Mouse (Mus musculus) limb, embryonic 14.5 days (tissue): ENCODE data around the gene Ipo4. TPM values are rescaled to one million over a fixed set of nuclear protein-coding genes. Genes with fewer than 3 reads are reported as not detected.

Source experiments
- ATAC-seq: fragments of 200-750 bp; cut with Nextera tagmentation; 2 replicates; pipeline ENCODE4 v1.8.0; 2017; ENCODE audit warnings: low read depth, moderate number of reproducible peaks, moderate TSS enrichment; ENCODE audit not compliant: low FRiP score
- DNase-seq: peaks from one replicate; pipeline ENCODE4 v3.0.0-alpha.2; 2015; ENCODE audit warnings: low spot score
- H3K27ac ChIP-seq: fragments of 300-500 bp; sonication (generic); replicated peaks from 2 replicates; pipeline ENCODE4 v1.5.1; 2014; ENCODE audit warnings: low read depth, mild to moderate bottlenecking, low read length, moderate library complexity, mixed read lengths
- H3K27me3 ChIP-seq: fragments of 300-500 bp; sonication (generic); 2 replicates; pipeline ENCODE4 v1.6.1; 2014; ENCODE audit warnings: low read length, mixed read lengths; ENCODE audit not compliant: control insufficient read depth, insufficient read depth
- H3K36me3 ChIP-seq: fragments of 300-500 bp; sonication (generic); 2 replicates; pipeline ENCODE4 v1.6.1; 2014; ENCODE audit warnings: mild to moderate bottlenecking, low read length, moderate library complexity, mixed read lengths; ENCODE audit not compliant: control insufficient read depth, insufficient read depth
- H3K4me1 ChIP-seq: fragments of 300-500 bp; sonication (generic); 2 replicates; pipeline ENCODE4 v1.6.1; 2014; ENCODE audit warnings: antibody characterized with exemption, low read length, mixed read lengths; ENCODE audit not compliant: control insufficient read depth, insufficient read depth
- H3K4me2 ChIP-seq: fragments of 300-500 bp; sonication (generic); replicated peaks from 2 replicates; pipeline ENCODE4 v1.6.1; 2014; ENCODE audit warnings: low read depth, mild to moderate bottlenecking, low read length, moderate library complexity; ENCODE audit not compliant: severe bottlenecking
- H3K4me3 ChIP-seq: fragments of 300-500 bp; sonication (generic); replicated peaks from 2 replicates; pipeline ENCODE4 v1.5.1; 2014; ENCODE audit warnings: low read length
- H3K9ac ChIP-seq: fragments of 300-500 bp; sonication (generic); 2 replicates; pipeline ENCODE4 v1.6.1; 2014; ENCODE audit warnings: mild to moderate bottlenecking, low read depth, low read length, moderate library complexity; ENCODE audit not compliant: severe bottlenecking
- H3K9me3 ChIP-seq: fragments of 300-500 bp; sonication (generic); 2 replicates; pipeline ENCODE4 v1.6.1; 2016; ENCODE audit warnings: low read length; ENCODE audit not compliant: control insufficient read depth
- POLR2A ChIP-seq: fragments of 200-500 bp; IDR thresholded peaks from 2 replicates; pipeline ENCODE4 v1.8.0; 2012; ENCODE audit warnings: inconsistent platforms, mild to moderate bottlenecking, moderate library complexity, borderline replicate concordance; ENCODE audit not compliant: insufficient read depth, insufficient read length; ENCODE audit errors: extremely low read depth
- WGBS: fragments of 180-500 bp; shearing (Covaris S2); extraction: QIAGEN DNeasy Blood & Tissue Kit; methylation state at CpG from one replicate; pipeline ENCODE4 v1.1.7; 2014; 5-methylcytosine and 5-hydroxymethylcytosine counted together
- polyA plus RNA-seq, 2 experiments: library from polyadenylated mRNA; depleted of rRNA in 1 of 2; stranded (reverse) in 1 of 2; unstranded in 1 of 2; fragments of >200 nt; fragmentation: Nextera tagmentation in 1 of 2; extraction: Ambion mirVana in 1 of 2; gene quantifications; 2 replicates each; pipeline versions ENCODE4 v1.2.1 to v1.2.3; 2012 to 2014

The Ipo4 gene
- polyA plus RNA-seq, 2 experiments: 131 to 185 TPM

DNA sequence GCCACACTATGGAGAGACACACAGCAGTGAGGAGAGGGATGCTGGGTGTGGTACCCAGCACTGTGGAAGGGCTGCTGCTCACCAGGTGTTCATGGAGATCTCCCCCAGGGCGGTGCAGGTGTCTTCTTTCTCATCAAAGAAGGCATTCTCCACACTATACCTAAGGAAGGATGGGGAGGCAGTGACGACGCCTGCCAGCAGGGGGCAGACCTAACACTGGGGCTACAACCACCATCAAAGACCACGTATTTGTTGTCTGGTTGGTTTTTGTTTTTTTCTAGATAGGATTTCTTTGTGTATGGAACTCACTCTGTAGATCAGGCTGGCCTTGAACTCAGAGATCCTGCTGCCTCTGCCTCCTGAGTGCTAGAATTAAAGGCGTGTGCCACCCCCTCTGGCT is 6.4 kb downstream of the Ipo4 start:
- no peak for DNase-seq
- WGBS: 57% methylated on average over 5 of the region's 5 CpGs
- Histone ChIP-seq H3K4me1 (no peaks in the 10 kb centered on the region; the same call in 1 of the 2 replicates), H3K27ac (no peak overlapping the region), H3K4me3 (no peak overlapping the region), H3K27me3 (no peaks in the 10 kb centered on the region), H3K9ac (no peak overlapping the region), H3K36me3 (peaks cover 98% of the 10 kb centered on the region), H3K9me3 (no peaks in the 10 kb centered on the region), H3K4me2 (no peak overlapping the region)
- no peak for ATAC-seq
- no peak for TF ChIP-seq POLR2A

GRCm38 (mm10) chr14:55628077-55628827 is 7.5 kb downstream of the Ipo4 start:
- no peak overlapping the region for H3K4me2 ChIP-seq
- no peak overlapping the region for H3K9ac ChIP-seq
- no peak for DNase-seq
- H3K4me1 ChIP-seq: no peaks in the 10 kb centered on the region
- 79% methylated on average over 27 of the region's 27 CpGs for WGBS
- H3K27ac ChIP-seq: no peak overlapping the region
- H3K27me3 ChIP-seq: no peaks in the 10 kb centered on the region
- no peak for ATAC-seq
- no peak overlapping the region for H3K4me3 ChIP-seq
- H3K9me3 ChIP-seq: no peaks in the 10 kb centered on the region
- no peak for TF ChIP-seq POLR2A
- H3K36me3 ChIP-seq: peaks cover 96% of the 10 kb centered on the region

DNA sequence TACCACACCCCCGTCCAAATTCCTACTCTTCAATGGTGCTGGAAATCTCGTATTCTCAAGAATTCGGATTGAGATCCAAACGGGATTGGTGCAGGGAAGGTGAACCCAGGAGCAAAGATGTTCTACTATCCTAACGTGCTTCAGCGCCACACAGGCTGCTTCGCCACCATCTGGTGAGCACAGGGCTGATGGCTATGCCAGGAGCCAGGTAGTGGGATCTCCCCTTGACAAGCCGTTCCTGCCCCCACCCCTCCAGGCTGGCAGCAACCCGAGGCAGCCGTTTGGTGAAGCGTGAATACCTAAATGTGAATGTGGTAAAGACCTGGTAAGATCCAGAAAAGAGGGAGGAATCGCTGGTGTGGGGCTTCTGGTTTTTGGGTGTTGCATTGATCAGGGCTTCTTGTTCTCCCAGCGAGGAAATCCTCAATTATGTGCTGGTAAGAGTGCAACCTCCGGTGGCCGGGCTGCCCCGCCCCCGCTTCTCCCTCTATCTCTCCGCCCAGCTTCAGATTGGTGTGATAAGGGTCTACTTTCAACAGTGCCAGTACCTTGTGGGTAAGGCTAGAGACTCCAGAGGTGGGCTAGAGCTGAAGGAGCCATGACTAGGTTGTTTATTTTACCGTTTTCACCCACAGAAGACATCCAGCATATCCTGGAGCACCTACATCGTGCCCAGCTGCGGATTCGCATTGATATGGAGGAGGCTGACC is 17.1 kb downstream of the Ipo4 start:
- no peak for ATAC-seq
- H3K9me3 ChIP-seq: no peaks in the 10 kb centered on the region
- DNase-seq: no peak
- no peaks in the 10 kb centered on the region; the same call in 1 of the 2 replicates for H3K4me1 ChIP-seq
- H3K36me3 ChIP-seq: peaks cover under 1% of the 10 kb centered on the region; the same call in 1 of the 2 replicates
- 0 out of 2 replicates have a peak overlapping the region, but pooled peaks have one; percentile 12 for H3K9ac ChIP-seq
- peak overlapping the region; percentile 39 for H3K4me2 ChIP-seq
- no peak overlapping the region for H3K27ac ChIP-seq
- 43% methylated on average over 22 of the region's 22 CpGs for WGBS
- H3K4me3 ChIP-seq: peak overlapping the region; percentile 21
- TF ChIP-seq POLR2A: no peak
- H3K27me3 ChIP-seq: no peaks in the 10 kb centered on the region

DNA sequence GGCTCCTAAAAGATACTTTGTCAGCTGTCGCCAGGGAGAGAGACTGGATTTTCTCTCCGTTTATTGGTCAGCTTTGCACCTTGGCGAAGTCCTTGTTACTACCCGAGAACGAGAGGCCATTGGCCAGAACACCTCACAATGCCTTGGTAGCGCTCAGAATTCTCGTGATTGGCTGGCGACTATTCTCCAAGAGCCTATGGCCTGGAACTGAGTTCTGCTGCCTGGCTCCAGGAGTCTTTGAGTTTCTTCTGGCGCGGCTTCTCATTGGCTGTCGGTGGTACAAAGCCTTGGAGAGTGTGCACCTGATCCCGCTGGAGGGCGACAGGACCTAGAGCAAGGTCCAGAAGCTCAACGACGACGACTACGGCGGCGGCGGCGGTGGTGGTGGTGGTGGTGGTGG is 17.9 kb downstream of the Ipo4 start, which contains the start of gene Rec8:
Gene Rec8 (plus strand): TSS at position 216 of the 400 bp plus-strand sequence.
- H3K9me3 ChIP-seq: no peaks in the 10 kb centered on the region
- no peaks in the 10 kb centered on the region; the same call in 1 of the 2 replicates for H3K4me1 ChIP-seq
- H3K4me3 ChIP-seq: peak within 1 kb of the TSS; percentile 21
- TF ChIP-seq POLR2A: no peak
- no peaks in the 10 kb centered on the region for H3K27me3 ChIP-seq
- H3K9ac ChIP-seq: 0 out of 2 replicates have a peak within 1 kb of the TSS, but pooled peaks have one; percentile 12
- no peaks in the 10 kb centered on the region for H3K36me3 ChIP-seq
- 16% methylated on average over 17 of the region's 21 CpGs for WGBS
- no peak within 1 kb of the TSS for H3K27ac ChIP-seq
- DNase-seq (peak; percentile 46), ATAC-seq (peak; percentile 73)
- peak within 1 kb of the TSS; percentile 39 for H3K4me2 ChIP-seq

GRCm38 (mm10) chr14:55616844-55617243 is 18.9 kb downstream of the Ipo4 start:
- WGBS: 79% methylated on average over 2 of the region's 2 CpGs
- H3K4me3 ChIP-seq: no peak overlapping the region
- no peak overlapping the region for H3K27ac ChIP-seq
- ATAC-seq (no peak), DNase-seq (no peak)
- H3K9ac ChIP-seq: no peak overlapping the region
- no peaks in the 10 kb centered on the region for H3K9me3 ChIP-seq
- H3K4me2 ChIP-seq: no peak overlapping the region
- H3K4me1 ChIP-seq: no peaks in the 10 kb centered on the region; the same call in 1 of the 2 replicates
- TF ChIP-seq POLR2A: no peak
- no peaks in the 10 kb centered on the region for H3K36me3 ChIP-seq
- H3K27me3 ChIP-seq: no peaks in the 10 kb centered on the region
